Mouse (Mus musculus) midbrain, embryonic 14.5 days (tissue): ENCODE results near the gene Hnrnpd. TPM values are rescaled to one million over a fixed set of nuclear protein-coding genes. Genes with fewer than 3 reads are reported as not detected.
A peak's percentile ranks its signal among the peaks of the same experiment; 100 is the strongest.

ENCODE experiments used
- ATAC-seq: fragments of 200-750 bp; cut with Nextera tagmentation; 2 replicates; pipeline ENCODE4 v1.8.0; 2017; ENCODE audit warnings: moderate number of reproducible peaks, moderate library complexity; ENCODE audit not compliant: low FRiP score, low TSS enrichment
- DNase-seq: peaks from one replicate; pipeline ENCODE4 v3.0.0-alpha.2; 2015
- H3K27ac ChIP-seq: fragments of 300-500 bp; sonication (generic); replicated peaks from 2 replicates; pipeline ENCODE4 v1.5.1; 2014; ENCODE audit warnings: mild to moderate bottlenecking, low read depth, low read length, moderate library complexity
- H3K27me3 ChIP-seq: fragments of 300-500 bp; sonication (generic); 2 replicates; pipeline ENCODE4 v1.6.1; 2014; ENCODE audit warnings: low read length, control low read depth, mixed read lengths; ENCODE audit not compliant: control insufficient read depth, insufficient read depth
- H3K36me3 ChIP-seq: fragments of 300-500 bp; sonication (generic); 2 replicates; pipeline ENCODE4 v1.6.1; 2014; ENCODE audit warnings: low read length, control low read depth; ENCODE audit not compliant: control insufficient read depth, insufficient read depth
- H3K4me1 ChIP-seq: fragments of 300-500 bp; sonication (generic); 2 replicates; pipeline ENCODE4 v1.6.1; 2014; ENCODE audit warnings: mild to moderate bottlenecking, antibody characterized with exemption, low read length, control low read depth; ENCODE audit not compliant: control insufficient read depth, insufficient read depth
- H3K4me2 ChIP-seq: fragments of 300-500 bp; sonication (generic); 2 replicates; pipeline ENCODE4 v1.6.1; 2014; ENCODE audit warnings: mild to moderate bottlenecking, low read length, moderate library complexity
- H3K4me3 ChIP-seq: fragments of 300-500 bp; sonication (generic); replicated peaks from 2 replicates; pipeline ENCODE4 v1.5.1; 2014; ENCODE audit warnings: low read depth, low read length
- H3K9ac ChIP-seq: fragments of 300-500 bp; sonication (generic); replicated peaks from 2 replicates; pipeline ENCODE4 v1.6.1; 2014; ENCODE audit warnings: mild to moderate bottlenecking, low read length, moderate library complexity
- H3K9me3 ChIP-seq: fragments of 300-500 bp; sonication (generic); 2 replicates; pipeline ENCODE4 v1.6.1; 2016; ENCODE audit warnings: low read length, control low read depth, mixed read lengths; ENCODE audit not compliant: control insufficient read depth
- WGBS: fragments of 180-500 bp; shearing (Covaris S2); extraction: QIAGEN DNeasy Blood & Tissue Kit; methylation state at CpG from one replicate; pipeline ENCODE4 v1.1.7; 2014; 5-methylcytosine and 5-hydroxymethylcytosine counted together
- polyA plus RNA-seq: library from polyadenylated mRNA; unstranded; fragments of >200 nt; fragmentation: Nextera tagmentation; extraction: Ambion mirVana; gene quantifications from 2 replicates; pipeline ENCODE4 v1.2.1, GENCODE M21; 2014

Gene Hnrnpd
- polyA plus RNA-seq, 1 experiment from 2014 or later: 134 TPM

GRCm38 (mm10) chr5:100005431-100005830, 26.7 kb upstream of the Hnrnpd start:
- 67% methylated on average over 3 of the region's 3 CpGs for WGBS
- Histone ChIP-seq H3K9ac (no peak overlapping the region), H3K4me1 (no peaks in the 10 kb centered on the region), H3K4me3 (no peak overlapping the region), H3K36me3 (no peaks in the 10 kb centered on the region), H3K4me2 (no peak overlapping the region), H3K27me3 (no peaks in the 10 kb centered on the region), H3K27ac (no peak overlapping the region), H3K9me3 (no peaks in the 10 kb centered on the region)
- DNase-seq: no peak
- ATAC-seq: no peak

GRCm38 (mm10) chr5:100003895-100004294, 25.2 kb upstream of the Hnrnpd start:
- no peak overlapping the region for H3K27ac ChIP-seq
- H3K27me3 ChIP-seq: no peaks in the 10 kb centered on the region
- ATAC-seq (no peak), DNase-seq (no peak)
- H3K9me3 ChIP-seq: no peaks in the 10 kb centered on the region
- no peak overlapping the region for H3K9ac ChIP-seq
- no peaks in the 10 kb centered on the region for H3K4me1 ChIP-seq
- no peaks in the 10 kb centered on the region for H3K36me3 ChIP-seq
- no peak overlapping the region for H3K4me3 ChIP-seq
- no peak overlapping the region for H3K4me2 ChIP-seq
- 90% methylated on average over 4 of the region's 4 CpGs for WGBS

GRCm38 (mm10) chr5:100000500-100000899, 21.8 kb upstream of the Hnrnpd start:
- peaks cover 5% of the 10 kb centered on the region; the same call in 1 of the 2 replicates for H3K9me3 ChIP-seq
- no peak overlapping the region for H3K27ac ChIP-seq
- ATAC-seq (no peak), DNase-seq (no peak)
- no peaks in the 10 kb centered on the region for H3K4me1 ChIP-seq
- 48% methylated on average over 8 of the region's 8 CpGs for WGBS
- H3K4me2 ChIP-seq: no peak overlapping the region
- H3K27me3 ChIP-seq: no peaks in the 10 kb centered on the region
- no peak overlapping the region for H3K9ac ChIP-seq
- no peaks in the 10 kb centered on the region for H3K36me3 ChIP-seq
- no peak overlapping the region for H3K4me3 ChIP-seq

GRCm38 (mm10) chr5:100000048-100000447, 21.3 kb upstream of the Hnrnpd start:
- Histone ChIP-seq H3K27me3 (no peaks in the 10 kb centered on the region), H3K27ac (no peak overlapping the region), H3K9ac (no peak overlapping the region), H3K4me2 (no peak overlapping the region), H3K36me3 (no peaks in the 10 kb centered on the region), H3K4me3 (no peak overlapping the region), H3K4me1 (no peaks in the 10 kb centered on the region), H3K9me3 (peaks cover 6% of the 10 kb centered on the region; the same call in 1 of the 2 replicates)
- DNase-seq (no peak), ATAC-seq (no peak)
- 82% methylated on average over 7 of the region's 7 CpGs for WGBS

GRCm38 (mm10) chr5:99994680-99995079, 15.9 kb upstream of the Hnrnpd start:
- WGBS: 96% methylated on average over 3 of the region's 3 CpGs
- H3K36me3 ChIP-seq: no peaks in the 10 kb centered on the region
- peaks cover 6% of the 10 kb centered on the region; the same call in 1 of the 2 replicates for H3K9me3 ChIP-seq
- H3K4me2 ChIP-seq: no peak overlapping the region
- no peak for DNase-seq
- no peak overlapping the region for H3K27ac ChIP-seq
- no peak overlapping the region for H3K9ac ChIP-seq
- no peak for ATAC-seq
- no peaks in the 10 kb centered on the region for H3K4me1 ChIP-seq
- no peak overlapping the region for H3K4me3 ChIP-seq
- no peaks in the 10 kb centered on the region for H3K27me3 ChIP-seq

GRCm38 (mm10) chr5:99994166-99994565, 15.4 kb upstream of the Hnrnpd start:
- Histone ChIP-seq H3K4me2 (no peak overlapping the region), H3K4me3 (no peak overlapping the region), H3K9me3 (peaks cover 6% of the 10 kb centered on the region; the same call in 1 of the 2 replicates), H3K27me3 (no peaks in the 10 kb centered on the region), H3K27ac (no peak overlapping the region), H3K36me3 (no peaks in the 10 kb centered on the region), H3K9ac (no peak overlapping the region), H3K4me1 (no peaks in the 10 kb centered on the region)
- no peak for ATAC-seq
- 82% methylated on average over 3 of the region's 3 CpGs for WGBS
- no peak for DNase-seq

- Histone ChIP-seq H3K4me1 (peaks cover 3% of the 10 kb centered on the region; the same call in 1 of the 2 replicates), H3K27me3 (no peaks in the 10 kb centered on the region), H3K4me3 (no peak overlapping the region), H3K9ac (no peak overlapping the region), H3K36me3 (no peaks in the 10 kb centered on the region), H3K27ac (no peak overlapping the region), H3K4me2 (no peak overlapping the region), H3K9me3 (no peaks in the 10 kb centered on the region)
- WGBS: 95% methylated on average over 9 of the region's 9 CpGs
- DNase-seq (no peak), ATAC-seq (no peak)
These were observed 4.8 kb upstream of the Hnrnpd start for GRCm38 (mm10) chr5:99983452-99984061.

- Histone ChIP-seq H3K36me3 (no peaks in the 10 kb centered on the region), H3K4me1 (peaks cover 35% of the 10 kb centered on the region), H3K9me3 (no peaks in the 10 kb centered on the region), H3K4me2 (peak overlapping the region; percentile 91), H3K4me3 (peak overlapping the region; percentile 92), H3K9ac (peak overlapping the region; percentile 92), H3K27me3 (no peaks in the 10 kb centered on the region), H3K27ac (peak overlapping the region; percentile 98)
- DNase-seq (peak; percentile 82), ATAC-seq (peak; percentile 41)
- under 1% methylated on average over 46 of the region's 50 CpGs for WGBS
These were observed 1.0 kb downstream of the Hnrnpd start for GRCm38 (mm10) chr5:99977516-99978301.
